Mouse (Mus musculus) CD4-positive helper T cell, adult 2 months (primary cell): ENCODE measurements around the gene Ttc9c.
A peak's percentile ranks its signal among the peaks of the same experiment; 100 is the strongest.

Experiments
- DNase-seq: peaks from one replicate; pipeline ENCODE4 v3.0.0-alpha.2; 2012; ENCODE audit warnings: low read depth, missing footprints, low spot score

Ttc9c gene

GRCm38 (mm10) chr19:8774951-8775421, 44.1 kb downstream of the Ttc9c start:
- DNase-seq: no peak

- DNase-seq: peak; percentile 96
Measured at GRCm38 (mm10) chr19:8774086-8774835, 44.9 kb downstream of the Ttc9c start, which contains the start of gene Tmem179b. Gene Tmem179b (minus strand): TSS chr19:8774467.

- DNase-seq: no peak
Measured at GRCm38 (mm10) chr19:8773409-8773808, 45.7 kb downstream of the Ttc9c start.

GRCm38 (mm10) chr19:8772996-8773395, 46.1 kb downstream of the Ttc9c start:
- DNase-seq: no peak

- DNase-seq: peak; percentile 90
Measured at GRCm38 (mm10) chr19:8770567-8771270, 48.4 kb downstream of the Ttc9c start, which contains the start of gene Tmem223. Gene Tmem223 (plus strand): TSS chr19:8770996.

GRCm38 (mm10) chr19:8765562-8765961, 53.6 kb downstream of the Ttc9c start:
- DNase-seq: no peak

GRCm38 (mm10) chr19:8763276-8763675, 55.9 kb downstream of the Ttc9c start:
- DNase-seq: no peak

- DNase-seq: peak; percentile 25
Measured at GRCm38 (mm10) chr19:8760757-8761156, 58.4 kb downstream of the Ttc9c start.
